Mouse (Mus musculus): Measurements from ENCODE around the gene Yipf7.
A peak's percentile ranks its signal among the peaks of the same experiment; 100 is the strongest.

Yipf7 gene

DNA sequence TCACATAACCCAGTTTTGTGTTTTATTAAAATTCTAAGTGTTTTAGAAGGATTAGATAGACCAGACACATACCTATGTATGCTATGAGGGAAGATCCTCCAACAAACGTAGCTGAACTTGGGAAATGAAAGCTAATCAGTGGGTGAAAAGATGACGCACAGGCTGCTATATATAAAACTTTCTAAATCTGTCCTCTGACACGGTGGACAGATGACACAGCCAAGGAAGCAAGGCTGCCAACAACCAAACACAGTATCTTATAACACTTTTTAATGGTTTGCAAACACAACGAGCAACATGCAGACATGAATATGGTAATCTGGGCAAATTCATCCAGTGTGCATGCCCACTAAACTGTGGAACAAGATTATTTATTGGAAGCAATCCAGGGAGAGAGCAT lies at the start of gene Yipf7:
Gene Yipf7, minus strand, starts transcription at position 160 of the 400 bp plus-strand sequence.
- DNase-seq (ENCODE audit: low read depth): no peak

DNA sequence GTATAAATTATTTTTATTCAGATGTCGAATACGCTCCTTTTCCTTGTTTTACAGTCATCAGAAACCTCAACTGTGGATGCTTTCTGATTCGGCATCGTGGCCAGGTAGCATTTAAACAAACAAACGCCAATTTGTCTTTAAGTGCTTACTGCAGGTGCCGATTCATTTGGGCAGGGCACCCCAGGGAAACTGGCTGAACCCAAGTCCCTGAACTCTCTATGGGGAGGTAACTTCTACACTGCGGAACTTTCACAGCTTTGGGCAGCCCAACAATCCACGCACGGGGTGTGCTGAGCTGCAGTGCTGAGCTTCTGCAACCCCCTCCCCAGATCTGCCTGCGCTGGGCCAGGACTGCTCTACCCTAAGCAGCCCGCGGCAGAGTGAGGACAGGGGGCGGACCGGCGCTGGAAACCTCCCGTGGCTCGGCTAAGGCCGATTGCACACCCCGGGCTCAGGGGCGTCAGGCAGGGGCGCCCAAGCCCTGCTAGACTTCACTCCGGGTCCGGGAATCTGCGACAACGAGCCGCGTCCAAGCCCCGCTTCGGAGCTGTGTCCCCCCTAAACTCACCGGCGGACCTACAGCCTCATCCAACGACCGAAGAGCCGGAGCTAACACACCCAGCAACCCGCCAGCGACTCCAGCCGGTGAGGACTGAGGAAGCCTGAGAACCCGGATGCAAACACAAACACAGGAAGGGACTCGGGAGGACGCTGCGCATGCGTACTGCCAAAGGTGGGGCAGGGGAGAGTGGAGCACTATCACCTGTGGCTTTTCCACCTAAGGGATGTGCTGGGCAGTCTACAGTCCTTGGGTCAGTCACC lies 49.4 kb upstream of the Yipf7 start, which contains the start of gene Gnpda2:
Gene Gnpda2, minus strand, starts transcription at position 701 of the 822 bp plus-strand sequence.
- DNase-seq (ENCODE audit: low read depth): peak; percentile 90

DNA sequence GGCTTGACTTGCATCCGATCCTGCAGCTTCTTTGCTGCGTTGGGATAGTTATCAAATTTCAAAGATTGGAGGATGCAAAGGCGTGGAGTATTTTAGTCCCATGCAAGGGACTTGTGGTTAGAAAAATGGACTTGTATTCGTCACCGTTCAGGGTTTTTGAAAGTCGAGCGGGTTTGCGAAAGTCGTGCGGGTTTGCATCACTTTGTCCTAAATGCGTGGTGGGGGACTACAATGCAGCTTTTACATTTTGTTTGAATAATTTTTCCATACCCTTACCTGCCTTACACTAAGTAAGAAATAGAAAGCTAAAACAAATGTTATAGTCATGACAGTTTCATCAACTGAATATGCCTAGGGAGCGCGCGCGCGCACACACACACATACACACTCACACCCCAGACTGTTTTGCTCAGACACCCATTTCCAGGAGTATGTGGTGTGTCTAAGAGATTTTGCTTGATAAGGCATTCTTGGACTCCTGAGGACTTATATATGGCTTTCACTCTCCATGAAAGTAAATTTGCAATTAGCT lies 15.0 kb upstream of the Yipf7 start:
- peak; percentile 62 for DNase-seq (ENCODE audit: low read depth)

DNA sequence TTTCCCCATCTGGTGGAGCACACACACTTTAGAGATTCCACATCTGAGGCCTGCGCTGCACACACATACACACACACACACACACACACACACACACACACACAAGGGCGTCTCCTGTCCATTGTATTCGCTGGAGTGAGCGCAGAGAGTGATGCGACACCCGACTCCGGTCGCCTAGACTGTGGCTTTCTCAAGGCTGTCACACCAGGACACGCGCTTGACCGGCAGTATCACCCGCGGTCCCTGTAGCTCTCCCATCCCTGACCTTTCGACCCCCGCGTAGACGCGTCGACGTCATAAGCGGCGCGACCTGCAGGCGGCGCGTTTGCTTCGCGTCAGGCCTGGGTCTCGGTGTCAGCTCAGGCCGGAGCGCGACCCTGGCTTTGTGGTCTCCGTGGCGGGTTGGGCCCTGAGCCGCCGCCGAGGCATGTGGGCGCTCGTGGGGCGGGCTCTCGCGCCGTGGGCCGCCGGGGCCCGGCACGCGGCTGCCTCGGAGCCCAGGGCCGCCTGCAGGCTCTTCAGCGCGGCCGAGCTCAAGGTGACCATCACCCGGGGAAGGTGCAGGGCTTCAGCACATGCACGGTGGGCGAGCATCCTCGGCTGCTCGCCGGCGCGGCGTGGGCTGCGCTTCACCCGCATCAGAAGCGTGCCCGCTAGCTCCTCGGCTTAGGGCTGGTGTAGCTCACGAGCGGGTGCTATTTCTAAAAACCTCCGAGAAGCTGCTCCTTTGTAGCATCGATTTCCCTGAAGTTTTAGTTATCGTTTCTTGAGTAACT lies 14.4 kb upstream of the Yipf7 start, which contains the start of gene Guf1:
Gene Guf1, plus strand, starts transcription at position 296 of the 776 bp plus-strand sequence.
- DNase-seq (ENCODE audit: low read depth): peak; percentile 92

DNA sequence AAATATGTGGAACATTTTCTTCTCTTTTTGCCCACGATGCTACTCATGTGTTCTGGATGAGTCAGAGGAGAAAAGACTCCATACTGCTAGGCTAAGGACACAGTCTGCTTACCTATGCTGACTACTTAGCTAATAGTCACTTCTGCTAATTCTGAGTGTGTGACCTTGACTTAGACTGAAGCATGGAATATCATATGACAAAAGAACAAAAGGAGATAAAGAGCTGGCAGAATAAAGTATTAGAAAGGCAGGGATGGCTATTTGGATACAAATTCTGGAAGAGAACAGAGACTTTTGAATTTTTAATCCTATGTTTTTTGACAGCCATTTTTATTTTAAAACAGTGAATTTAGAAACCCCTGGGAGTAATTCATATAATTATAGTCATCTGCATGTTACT lies 768 bp downstream of the Yipf7 start:
- no peak for DNase-seq (ENCODE audit: low read depth)

DNA sequence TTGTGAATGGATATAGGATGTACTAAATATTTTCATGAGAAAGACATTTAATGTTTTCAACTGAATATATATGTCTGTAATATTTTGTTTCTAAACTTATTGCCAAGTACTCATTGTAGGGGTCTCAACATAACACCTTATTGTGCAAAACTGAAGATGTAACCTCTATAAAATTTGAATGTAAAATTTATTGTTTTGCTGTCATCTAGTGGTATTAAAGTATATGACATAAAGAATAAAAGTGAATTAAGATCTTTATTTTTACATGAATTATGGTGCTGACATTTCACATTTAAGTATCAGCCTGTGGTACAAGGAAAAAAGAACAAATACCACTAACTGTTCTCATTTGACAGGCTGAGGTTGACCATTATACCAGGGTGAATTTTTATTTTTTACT lies 18.5 kb downstream of the Yipf7 start:
- DNase-seq (ENCODE audit: low read depth): no peak

DNA sequence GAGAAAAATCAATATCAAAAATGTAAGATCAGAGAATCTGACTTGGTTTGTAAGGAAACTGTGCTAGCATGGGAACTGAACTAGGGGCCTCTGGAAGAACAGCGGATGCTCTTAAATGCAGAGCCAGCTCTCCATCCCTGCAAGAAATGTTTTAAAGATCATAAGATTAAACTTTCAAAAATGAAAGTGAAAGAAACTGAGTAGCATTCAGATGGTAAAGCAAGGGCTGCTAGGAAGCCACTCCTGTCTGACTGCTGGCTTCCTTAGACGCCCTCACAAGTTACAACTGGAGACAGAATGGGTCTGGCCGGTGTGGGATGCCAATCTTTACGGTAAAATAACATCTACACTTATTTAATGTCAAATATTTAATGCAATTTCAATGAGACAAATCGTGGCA lies 20.4 kb downstream of the Yipf7 start:
- DNase-seq (ENCODE audit: low read depth): peak; percentile 30

DNA sequence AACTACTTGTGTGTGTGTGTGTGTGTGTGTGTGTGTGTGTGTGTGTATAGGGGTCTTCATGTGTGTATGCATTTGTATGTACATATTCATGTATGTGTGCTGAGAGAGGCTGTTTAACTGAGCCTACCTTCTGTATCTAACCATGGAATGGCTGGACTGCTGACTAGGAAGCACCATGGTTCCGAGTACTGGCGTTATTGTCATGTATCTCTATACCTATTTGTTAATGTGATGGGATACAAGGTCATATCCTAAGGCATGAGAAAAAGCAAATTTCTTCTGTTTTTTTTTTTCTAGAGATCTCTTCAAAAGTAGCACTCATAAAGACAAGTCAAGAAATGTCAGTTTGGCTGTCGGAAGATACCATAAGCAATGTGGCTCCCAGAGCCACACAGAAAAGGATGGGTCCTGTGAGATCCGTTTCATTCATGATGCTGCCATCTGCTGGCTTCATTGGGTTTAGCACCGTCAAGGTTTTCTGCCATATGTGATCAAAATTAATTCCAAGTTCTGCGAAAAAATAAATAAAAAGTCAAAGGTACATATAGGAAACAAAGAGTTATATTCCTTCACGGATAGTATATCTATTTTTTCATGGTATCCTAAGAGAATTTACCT lies 21.7 kb downstream of the Yipf7 start:
- peak; percentile 62 for DNase-seq (ENCODE audit: low read depth)

DNA sequence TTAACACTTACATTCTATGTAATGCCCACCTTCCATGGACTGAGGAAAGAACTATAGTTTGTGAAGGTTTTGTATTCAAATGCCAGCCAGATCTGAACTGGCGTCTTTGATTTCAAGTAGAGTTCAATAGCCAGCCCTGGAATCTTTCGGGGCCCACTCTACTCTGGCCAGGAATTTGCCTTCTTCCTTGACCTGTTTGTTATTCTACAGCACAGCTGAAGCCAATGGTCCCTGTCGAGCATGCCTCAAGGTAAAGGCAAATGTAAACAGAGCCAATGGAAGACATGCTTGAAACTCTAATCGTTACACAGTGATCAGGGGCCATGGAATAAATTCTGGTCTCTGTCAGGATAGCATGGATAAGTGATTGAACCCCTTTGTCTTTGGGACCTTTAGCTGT lies 30.2 kb downstream of the Yipf7 start:
- DNase-seq (ENCODE audit: low read depth): no peak

DNA sequence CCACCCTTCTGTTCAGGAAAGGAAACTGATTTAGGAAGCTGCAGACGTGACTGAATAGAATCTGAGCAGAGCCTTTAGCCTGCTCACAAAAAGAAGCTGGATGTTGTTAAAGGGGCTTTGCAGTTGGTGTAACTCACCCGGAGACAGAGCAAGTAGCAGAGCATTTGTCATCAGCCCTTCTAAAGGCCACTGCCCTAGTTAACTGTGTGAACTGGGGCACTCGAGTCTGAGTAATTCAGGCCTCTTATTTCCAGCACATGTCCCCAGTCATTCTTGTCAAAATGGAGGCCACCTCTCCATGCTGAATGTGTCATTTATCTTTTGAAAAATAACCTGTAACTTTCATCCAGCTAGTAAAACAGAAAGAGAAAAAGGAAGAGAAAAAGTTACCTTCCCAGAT lies 30.8 kb downstream of the Yipf7 start:
- DNase-seq (ENCODE audit: low read depth): no peak

DNA sequence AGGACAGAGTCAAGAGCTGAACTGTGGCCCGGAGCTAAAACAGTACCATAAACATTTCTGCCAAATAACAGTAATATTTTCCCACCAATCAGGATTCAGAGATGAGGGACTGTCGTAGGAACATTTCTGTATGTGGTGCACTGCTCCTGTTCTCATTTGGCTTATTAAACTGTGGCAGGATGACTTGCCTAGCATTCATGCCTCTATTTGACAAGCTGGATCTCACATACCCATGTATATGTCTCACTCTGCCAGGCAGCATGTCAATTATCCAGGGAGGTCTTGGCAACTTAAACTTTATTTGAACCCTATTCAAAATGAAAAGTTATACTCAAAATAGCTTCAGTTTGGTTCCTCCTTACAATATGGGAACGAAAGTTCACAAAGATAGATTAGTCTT lies 35.4 kb downstream of the Yipf7 start:
- no peak for DNase-seq (ENCODE audit: low read depth)

DNA sequence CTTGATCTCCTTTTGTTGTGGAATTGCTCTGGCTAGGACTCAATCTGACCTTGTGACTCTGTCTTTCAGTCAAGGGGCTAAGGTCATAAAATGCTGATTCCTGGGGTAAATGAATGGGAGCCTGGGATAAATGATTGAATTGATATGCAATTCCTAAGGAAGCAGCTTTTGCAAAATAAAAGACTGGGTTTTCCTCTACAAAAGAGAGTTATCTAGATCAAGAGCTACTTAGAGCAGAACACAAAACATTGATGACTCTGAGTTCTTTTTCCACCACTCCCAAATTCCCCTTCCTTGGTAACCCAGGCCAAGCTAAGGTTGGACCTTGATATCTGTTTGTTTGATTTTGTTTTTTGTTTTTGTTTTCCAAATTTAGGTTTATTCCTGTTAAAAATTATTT lies 53.4 kb downstream of the Yipf7 start:
- no peak for DNase-seq (ENCODE audit: low read depth)

DNA sequence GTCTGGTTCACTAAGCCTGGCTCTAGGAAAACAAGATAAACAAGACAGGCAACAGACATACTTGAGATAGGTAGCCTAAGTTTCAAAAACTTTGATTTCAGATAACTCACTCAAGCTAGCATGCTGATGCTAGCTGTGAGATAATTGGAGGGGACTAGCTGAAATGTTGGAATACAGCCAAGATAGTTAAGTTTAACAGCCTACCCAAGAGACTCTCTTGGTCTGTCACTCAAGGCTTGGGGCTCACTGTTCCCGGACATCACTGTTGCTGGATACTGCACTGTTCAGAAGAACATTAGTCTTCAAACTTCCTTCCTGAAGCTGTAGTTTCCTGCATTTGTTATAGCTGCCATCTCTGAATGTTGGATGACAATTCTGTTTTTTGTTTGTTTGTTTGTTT lies 74.9 kb downstream of the Yipf7 start:
- no peak for DNase-seq (ENCODE audit: low read depth)

Measured in induced T-regulatory cell, adult 2 months (primary cell).